Mouse (Mus musculus): ENCODE measurements around the gene Mospd1.

The Mospd1 gene

GRCm38 (mm10) chrX:53370366-53370740 is at the start of gene Mospd1:
Gene Mospd1 (minus strand): TSS chrX:53370502.
- DNase-seq (ENCODE audit: low spot score): peak; percentile 82

GRCm38 (mm10) chrX:53386362-53386761 is 16.1 kb upstream of the Mospd1 start:
- no peak for DNase-seq (ENCODE audit: low spot score)

GRCm38 (mm10) chrX:53383122-53383521 is 12.8 kb upstream of the Mospd1 start:
- DNase-seq (ENCODE audit: low spot score): no peak

GRCm38 (mm10) chrX:53369534-53370365 is 552 bp downstream of the Mospd1 start:
- DNase-seq (ENCODE audit: low spot score): no peak

GRCm38 (mm10) chrX:53364668-53365383 is 5.5 kb downstream of the Mospd1 start:
- no peak for DNase-seq (ENCODE audit: low spot score)

- DNase-seq (ENCODE audit: low spot score): no peak
Observed at GRCm38 (mm10) chrX:53348374-53348773, 21.9 kb downstream of the Mospd1 start.

- peak; percentile 16 for DNase-seq (ENCODE audit: low spot score)
Observed at GRCm38 (mm10) chrX:53341531-53341930, 28.8 kb downstream of the Mospd1 start.

GRCm38 (mm10) chrX:53337355-53337754 is 32.9 kb downstream of the Mospd1 start:
- DNase-seq (ENCODE audit: low spot score): no peak

- DNase-seq (ENCODE audit: low spot score): no peak
Observed at GRCm38 (mm10) chrX:53330396-53330795, 39.9 kb downstream of the Mospd1 start.

- DNase-seq (ENCODE audit: low spot score): no peak
Observed at GRCm38 (mm10) chrX:53321111-53321510, 49.2 kb downstream of the Mospd1 start.

GRCm38 (mm10) chrX:53320564-53320963 is 49.7 kb downstream of the Mospd1 start:
- DNase-seq (ENCODE audit: low spot score): no peak

All from layer of hippocampus, adult 11-12 months (tissue).